In genomic region chr1:154148948-154149347, GRCm38 (mm10) we compare ENCODE assay signal across 11 mouse cellular contexts. TPM values are rescaled to one million over a fixed set of nuclear protein-coding genes. Genes with fewer than 3 reads are reported as not detected.
DNase-seq lines count a peak whose midpoint lies in the region; ATAC-seq and TF ChIP-seq lines count a peak whose summit lies in the region.
"Had no signal": no experiment of that assay in that cellular context is flagged by ENCODE, and none has a peak within 500 bp of the region (broad histone marks: within the 10 kb centered on the region; RNA-seq: fewer than 3 reads in every experiment).

No protein-coding gene starts in this region.

- peaks cover 7% of the 10 kb centered on the region; the same call in 1 of the 2 replicates for H3K4me1 ChIP-seq in brown adipose tissue, adult 24 weeks (ENCODE audit: control insufficient read depth, insufficient read depth, insufficient read length, low read length)
- peaks cover 18% of the 10 kb centered on the region for H3K4me1 ChIP-seq in small intestine, adult 2 months (ENCODE audit: control insufficient read depth, insufficient read depth, insufficient read length, low read length)
- H3K4me1 ChIP-seq in midbrain, embryonic 16.5 days (ENCODE audit: control insufficient read depth, insufficient read depth, low read length): peaks cover 6% of the 10 kb centered on the region; the same call in 1 of the 2 replicates

- no peak for TF ChIP-seq CTCF in small intestine, adult 2 months (IDR thresholded peaks at IDR 0.05; ENCODE audit: extremely low read depth, insufficient read length, insufficient replicate concordance, low read depth, low read length)

- H3K27me3 ChIP-seq in small intestine, adult 2 months (ENCODE audit: control insufficient read depth, insufficient read depth, low read length): no peaks in the 10 kb centered on the region
- no peaks in the 10 kb centered on the region for H3K27me3 ChIP-seq in midbrain, embryonic 16.5 days (ENCODE audit: control insufficient read depth, insufficient read depth, low read depth, low read length)
- H3K27me3 ChIP-seq: limb, embryonic 12.5 days had no signal

- no peak for ATAC-seq in midbrain, embryonic 16.5 days

- TF ChIP-seq POLR2A in small intestine, adult 2 months (IDR thresholded peaks at IDR 0.05; ENCODE audit: low read depth, low read length): no peak

- no peak overlapping the region for H3K4me3 ChIP-seq in brown adipose tissue, adult 24 weeks (ENCODE audit: insufficient read depth, low read depth, low read length)
- H3K4me3 ChIP-seq in small intestine, adult 2 months (ENCODE audit: low read depth, low read length): no peak overlapping the region
- no peak overlapping the region for H3K4me3 ChIP-seq in midbrain, embryonic 16.5 days (ENCODE audit: low read depth, low read length)
- H3K4me3 ChIP-seq: limb, embryonic 12.5 days had no signal

- no peak overlapping the region for H3K9ac ChIP-seq in midbrain, embryonic 16.5 days (ENCODE audit: low read depth, low read length)
- H3K9ac ChIP-seq: limb, embryonic 12.5 days had no signal

- H3K4me2 ChIP-seq in midbrain, embryonic 16.5 days (ENCODE audit: low read length): no peak overlapping the region
- H3K4me2 ChIP-seq: limb, embryonic 12.5 days had no signal

- H3K36me3 ChIP-seq in small intestine, adult 2 months (ENCODE audit: control insufficient read depth, insufficient read depth, low read length): no peaks in the 10 kb centered on the region
- H3K36me3 ChIP-seq in midbrain, embryonic 16.5 days (ENCODE audit: control insufficient read depth, insufficient read depth, low read length): no peaks in the 10 kb centered on the region
- H3K36me3 ChIP-seq: limb, embryonic 12.5 days had no signal

- peak overlapping the region; percentile 40; the same call in 1 of the 2 replicates for H3K27ac ChIP-seq in brown adipose tissue, adult 24 weeks (replicated peaks; ENCODE audit: low read depth, low read length)
- H3K27ac ChIP-seq in small intestine, adult 2 months (ENCODE audit: insufficient read depth, low read depth, low read length): peak overlapping the region; percentile 35
- H3K27ac ChIP-seq in midbrain, embryonic 16.5 days (ENCODE audit: low read length): no peak overlapping the region
- H3K27ac ChIP-seq: limb, embryonic 12.5 days had no signal

- peak; percentile 38 to 59 for DNase-seq in lung, adult 18-20 months
- DNase-seq in lung, postnatal 4 days: no peak
- DNase-seq in kidney, adult 9 months: peak; percentile 94
- no peak for DNase-seq in left cerebral cortex, adult 11 months (ENCODE audit: low spot score)
- no peak for DNase-seq in gastrocnemius, adult 18-20 months (ENCODE audit: low spot score)
- DNase-seq: spleen, adult 18-20 months had no signal

- H3K9me3 ChIP-seq in midbrain, embryonic 16.5 days (replicated peaks; ENCODE audit: control insufficient read depth, low read length, poor library complexity, severe bottlenecking): no peaks in the 10 kb centered on the region
- H3K9me3 ChIP-seq: limb, embryonic 12.5 days had no signal

- 14% methylated on average over 10 of the region's 10 CpGs for WGBS in small intestine, adult 2 months
- WGBS in midbrain, embryonic 16.5 days: 94% methylated on average over 10 of the region's 10 CpGs

RNA-seq across cellular contexts. Expression of gene Zfp648, which starts 52.0 kb away (rescaled TPM):
- polyA plus RNA-seq in brown adipose tissue, adult 24 weeks (2012; ENCODE audit: insufficient read depth, insufficient read length, missing spikeins): not detected in 2 replicates
- polyA plus RNA-seq in small intestine, adult 2 months (2012; rRNA removed): not detected in 2 replicates
- 1.2 and 1.3 TPM in 2 replicates for polyA plus RNA-seq in midbrain, embryonic 16.5 days (2015; fragmentation: Nextera tagmentation; extraction: Ambion mirVana)
- not detected for total RNA-seq in gastrocnemius, adult 18-20 months (2021)
- total RNA-seq: ES-E14 had no signal

Comparison
In these comparisons a context has a peak if more than half of its experiments do, and no peak if none do; other contexts are left out.
1. DNase-seq: peak in lung, adult 18-20 months (2 of 2) and kidney, adult 9 months (single experiment); none in lung, postnatal 4 days (0 of 2), left cerebral cortex, adult 11 months (single experiment) and gastrocnemius, adult 18-20 months (single experiment).